Mouse (Mus musculus): ENCODE data around the gene Dnaic1. TPM values are rescaled to one million over a fixed set of nuclear protein-coding genes. Genes with fewer than 3 reads are reported as not detected.

The Dnaic1 gene
- total and polyA plus RNA-seq, 3 experiments = 0.34 to 4.1 (median 0.89) TPM

DNA sequence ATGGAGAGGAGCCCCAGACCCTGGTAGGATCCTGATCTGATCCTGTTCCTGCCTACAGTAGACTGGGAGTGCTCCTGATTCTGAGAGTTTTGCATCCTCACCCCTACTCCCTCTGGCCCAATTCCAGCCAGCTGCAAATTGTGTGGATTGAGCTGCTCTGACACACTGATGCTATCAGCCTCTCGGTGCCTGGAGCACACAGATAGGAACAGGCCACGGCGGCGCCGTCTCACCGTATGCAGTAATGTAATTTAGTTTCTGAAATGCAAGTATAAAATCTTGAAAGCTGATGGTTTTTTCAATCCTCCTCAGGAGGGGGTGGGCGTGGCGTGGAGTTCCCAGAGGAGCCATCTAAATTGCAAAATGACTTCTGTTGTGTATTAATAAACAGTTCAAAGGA lies 27.4 kb upstream of the Dnaic1 start:
- in situ Hi-C loops (cut with MboI; ENCODE audit: low pct_ligation_motif_present, low pct_unique_long_range_greater_than_20kb, low sequenced_read_pairs) (no loop called here), dilution Hi-C loops (cut with MboI; ENCODE audit: extremely low pct_ligation_motif_present, extremely low pct_unique_long_range_greater_than_20kb, low sequenced_read_pairs) (no loop called here)
- no peaks in the 10 kb centered on the region for H3K79me2 ChIP-seq (replicated peaks; ENCODE audit: control insufficient read depth, extremely low read depth, insufficient read depth, poor library complexity, severe bottlenecking)
- TF ChIP-seq GABPA (IDR thresholded peaks at IDR 0.05; ENCODE audit: insufficient replicate concordance, low read depth, low read length) = no peak
- no peak for TF ChIP-seq ELF1 (IDR thresholded peaks at IDR 0.05; ENCODE audit: low read depth, low read length)
- TF ChIP-seq MXI1 (IDR thresholded peaks at IDR 0.05; ENCODE audit: low read depth, low read length) = no peak
- no peak for TF ChIP-seq JUN (IDR thresholded peaks at IDR 0.05; ENCODE audit: insufficient read depth, low read depth, low read length)
- no peak for TF ChIP-seq IRF4 (IDR thresholded peaks at IDR 0.05; ENCODE audit: low read depth, low read length)
- no peak for TF ChIP-seq TCF12 (IDR thresholded peaks at IDR 0.05; ENCODE audit: low read depth, low read length)
- TF ChIP-seq POLR2AphosphoS2 (IDR thresholded peaks at IDR 0.05; ENCODE audit: low read depth, low read length) = no peak
- TF ChIP-seq PAX5 (IDR thresholded peaks at IDR 0.05; ENCODE audit: low read length) = no peak
- TF ChIP-seq ZNF384 (IDR thresholded peaks at IDR 0.05; ENCODE audit: low read depth, low read length) = no peak
- no peak for TF ChIP-seq POLR2A (IDR thresholded peaks at IDR 0.05; ENCODE audit: low read depth, low read length)
- no peak for TF ChIP-seq RAD21 (IDR thresholded peaks at IDR 0.05; ENCODE audit: low read depth, low read length)
- TF ChIP-seq EP300 (IDR thresholded peaks at IDR 0.05; ENCODE audit: low read length) = no peak
- H3K4me2 ChIP-seq (ENCODE audit: insufficient read depth, low read depth, poor library complexity, severe bottlenecking) = no peak overlapping the region
- H3K9ac ChIP-seq (ENCODE audit: insufficient read depth, low read depth) = no peak overlapping the region
- H3K36me3 ChIP-seq (replicated peaks in 1 of 2; ENCODE audit: control insufficient read depth in 1 of 2, insufficient read depth in 1 of 2, low read length in 1 of 2) = no peaks in the 10 kb centered on the region
- no peak for DNase-seq (ENCODE audit: extremely low read depth)
- H3K27ac ChIP-seq (ENCODE audit: insufficient read depth, low read depth) = no peak overlapping the region
- no peaks in the 10 kb centered on the region for H3K4me1 ChIP-seq (ENCODE audit: control insufficient read depth in 1 of 2, insufficient read depth in 2 of 2)
- peaks cover 35% of the 10 kb centered on the region for H3K27me3 ChIP-seq (replicated peaks)
- H3K9me3 ChIP-seq (replicated peaks; ENCODE audit: low read length) = no peaks in the 10 kb centered on the region
- H3K4me3 ChIP-seq (replicated peaks in 1 of 3; ENCODE audit: low read depth in 2 of 3, low read length in 2 of 3, poor library complexity in 1 of 3) = no peak overlapping the region

DNA sequence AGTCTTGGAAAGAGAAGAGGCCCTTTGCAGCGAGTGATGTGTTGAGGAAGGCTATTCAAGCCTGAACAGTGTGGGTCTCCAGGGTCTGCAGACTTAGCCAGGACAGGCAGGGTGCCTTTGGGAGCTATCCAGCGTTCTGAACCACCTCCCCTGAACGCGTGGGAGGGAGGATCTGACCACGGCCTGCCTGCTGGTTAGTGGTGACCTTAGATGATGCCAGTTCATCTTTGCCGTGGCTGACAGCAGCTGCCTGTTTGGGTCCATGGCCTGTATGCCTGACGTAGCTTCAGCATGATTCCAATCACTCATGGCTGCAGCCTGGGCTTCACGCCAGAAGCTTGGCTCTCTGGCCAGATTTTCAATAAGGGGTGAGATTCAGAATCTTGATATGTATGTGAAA lies 23.6 kb upstream of the Dnaic1 start:
- Histone ChIP-seq H3K36me3 (replicated peaks in 1 of 2; ENCODE audit: control insufficient read depth in 1 of 2, insufficient read depth in 1 of 2, low read length in 1 of 2) (no peaks in the 10 kb centered on the region), H3K4me3 (replicated peaks in 1 of 3; ENCODE audit: low read depth in 2 of 3, low read length in 2 of 3, poor library complexity in 1 of 3) (no peak overlapping the region), H3K27ac (ENCODE audit: insufficient read depth, low read depth) (no peak overlapping the region), H3K27me3 (replicated peaks) (peaks cover 13% of the 10 kb centered on the region), H3K79me2 (replicated peaks; ENCODE audit: control insufficient read depth, extremely low read depth, insufficient read depth, poor library complexity, severe bottlenecking) (no peaks in the 10 kb centered on the region), H3K4me1 (ENCODE audit: control insufficient read depth in 1 of 2, insufficient read depth in 2 of 2) (peaks cover 0 to 2% of the 10 kb centered on the region in 2 experiments; a peak in 1 of 4 replicates), H3K9me3 (replicated peaks; ENCODE audit: low read length) (no peaks in the 10 kb centered on the region), H3K4me2 (ENCODE audit: insufficient read depth, low read depth, poor library complexity, severe bottlenecking) (no peak overlapping the region), H3K9ac (ENCODE audit: insufficient read depth, low read depth) (no peak overlapping the region)
- no peak for DNase-seq (ENCODE audit: extremely low read depth)
- TF ChIP-seq USF2 (conservative IDR thresholded peaks at IDR 0.05; ENCODE audit: low read depth, low read length) (no peak), ZC3H11A (IDR thresholded peaks at IDR 0.05; ENCODE audit: low read depth, low read length) (no peak), MYC (IDR thresholded peaks at IDR 0.05; ENCODE audit: low read depth, low read length) (no peak), SIN3A (IDR thresholded peaks at IDR 0.05; ENCODE audit: low read length) (no peak), ZMIZ1 (IDR thresholded peaks at IDR 0.05; ENCODE audit: low read depth, low read length) (no peak), RCOR1 (conservative IDR thresholded peaks at IDR 0.05; ENCODE audit: low read depth, low read length) (no peak), POLR2A (IDR thresholded peaks at IDR 0.05; ENCODE audit: low read depth, low read length) (no peak), ZNF384 (IDR thresholded peaks at IDR 0.05; ENCODE audit: low read depth, low read length) (no peak), CTCF (conservative IDR thresholded peaks at IDR 0.05 in 1 of 2, IDR thresholded peaks at IDR 0.05 in 1 of 2; ENCODE audit: low read depth in 2 of 2, low read length in 2 of 2) (no peak), E2F4 (IDR thresholded peaks at IDR 0.05; ENCODE audit: insufficient replicate concordance, low read depth, low read length) (no peak), POLR2AphosphoS2 (IDR thresholded peaks at IDR 0.05; ENCODE audit: low read depth, low read length) (no peak), EP300 (IDR thresholded peaks at IDR 0.05; ENCODE audit: low read length) (no peak), HCFC1 (IDR thresholded peaks at IDR 0.05; ENCODE audit: low read depth, low read length) (no peak), MAFK (IDR thresholded peaks at IDR 0.05; ENCODE audit: insufficient replicate concordance, low read length) (no peak), RAD21 (IDR thresholded peaks at IDR 0.05; ENCODE audit: low read depth, low read length) (no peak), ETS1 (conservative IDR thresholded peaks at IDR 0.05; ENCODE audit: low read depth, low read length) (no peak), MXI1 (IDR thresholded peaks at IDR 0.05; ENCODE audit: low read depth, low read length) (no peak), PAX5 (IDR thresholded peaks at IDR 0.05; ENCODE audit: low read length) (no peak), MEF2A (IDR thresholded peaks at IDR 0.05; ENCODE audit: borderline replicate concordance, low read depth, low read length) (no peak), UBTF (IDR thresholded peaks at IDR 0.05; ENCODE audit: low read depth, low read length) (no peak)
- in situ Hi-C loops (cut with MboI; ENCODE audit: low pct_ligation_motif_present, low pct_unique_long_range_greater_than_20kb, low sequenced_read_pairs) = no loop called here
- dilution Hi-C loops (cut with MboI; ENCODE audit: extremely low pct_ligation_motif_present, extremely low pct_unique_long_range_greater_than_20kb, low sequenced_read_pairs) = no loop called here

Data from CH12.LX (cell line).